Comparison of ENCODE assay signal across 29 mouse cellular contexts in genomic region chr5:38635696-38636095, GRCm38 (mm10). TPM values are rescaled to one million over a fixed set of nuclear protein-coding genes. Genes with fewer than 3 reads are reported as not detected.
DNase-seq lines count a peak whose midpoint lies in the region; ATAC-seq and TF ChIP-seq lines count a peak whose summit lies in the region.
"Had no signal": no experiment of that assay in that cellular context is flagged by ENCODE, and none has a peak within 500 bp of the region (broad histone marks: within the 10 kb centered on the region; RNA-seq: fewer than 3 reads in every experiment).

No protein-coding gene starts in this region.

- H3K79me2 ChIP-seq in liver, adult 2 months (ENCODE audit: control insufficient read depth, insufficient read depth, low read length), result no peaks in the 10 kb centered on the region

- TF ChIP-seq POLR2A in liver, adult 2 months (IDR thresholded peaks at IDR 0.05; ENCODE audit: extremely low read depth, insufficient read depth, low read length), result no peak

- no peak for TF ChIP-seq CTCF in liver, adult 2 months (IDR thresholded peaks at IDR 0.05; ENCODE audit: low read depth, low read length)

- ATAC-seq in cerebellum, adult (ENCODE audit: insufficient number of reproducible peaks, low FRiP score, low TSS enrichment), result peak; percentile 19
- ATAC-seq: forebrain, postnatal 0 days; intestine, embryonic 16.5 days; lung, postnatal 0 days; Patski had no signal

- no peaks in the 10 kb centered on the region for H3K4me1 ChIP-seq in liver, adult 2 months (ENCODE audit: control insufficient read depth, insufficient read depth, low read length)
- H3K4me1 ChIP-seq: forebrain, embryonic 12.5 days; heart, embryonic 10.5 days; hindbrain, embryonic 13.5 days; liver, embryonic 13.5 days; megakaryocyte, embryonic 14.5 days; midbrain, embryonic 12.5 days; neural tube, embryonic 12.5 days had no signal

- H3K36me3 ChIP-seq in liver, adult 2 months (ENCODE audit: control insufficient read depth, insufficient read depth, low read length), result no peaks in the 10 kb centered on the region
- H3K36me3 ChIP-seq: embryonic facial prominence, embryonic 12.5 days; forebrain, embryonic 12.5 days; heart, embryonic 10.5 days; hindbrain, embryonic 13.5 days; liver, embryonic 13.5 days; midbrain, embryonic 12.5 days; neural tube, embryonic 12.5 days had no signal

- H3K27me3 ChIP-seq in liver, adult 2 months (ENCODE audit: control insufficient read depth, insufficient read depth, low read length), result no peaks in the 10 kb centered on the region
- H3K27me3 ChIP-seq: CH12.LX; embryonic facial prominence, embryonic 12.5 days; forebrain, embryonic 12.5 days; hindbrain, embryonic 13.5 days; liver, embryonic 13.5 days; midbrain, embryonic 12.5 days; neural tube, embryonic 12.5 days; Patski had no signal

- no peak for DNase-seq in cerebellum, adult 8-10 months
- DNase-seq in liver, adult 2 months (ENCODE audit: extremely low read depth, low read depth, low spot score), result peak; percentile 48
- no peak for DNase-seq in liver
- DNase-seq in cerebellum, postnatal 14 days, result peak; percentile 38 to 44
- no peak for DNase-seq in c-Kit-positive CD71-positive TER-119-positive erythroid progenitor cells, embryonic 14.5 days (ENCODE audit: low spot score)
- no peak for DNase-seq in right cerebral cortex, postnatal 14 days
- no peak for DNase-seq in gastrocnemius, postnatal 4 days (ENCODE audit: low spot score in 2 of 2)
- DNase-seq: forebrain, postnatal 0 days; heart, postnatal 36 days; kidney, adult 9 months; kidney, postnatal 10 days; liver, embryonic 13.5 days; lung, adult 18-20 months; lung, postnatal 4 days; thymus, postnatal 4 days had no signal

- no peak overlapping the region for H3K4me3 ChIP-seq in liver, adult 2 months (ENCODE audit: insufficient read depth, low read depth, low read length)
- H3K4me3 ChIP-seq: embryonic facial prominence, embryonic 12.5 days; forebrain, embryonic 12.5 days; heart, embryonic 10.5 days; hindbrain, embryonic 13.5 days; liver, embryonic 13.5 days; megakaryocyte, embryonic 14.5 days; midbrain, embryonic 12.5 days; myocyte; neural tube, embryonic 12.5 days had no signal

- H3K9ac ChIP-seq in liver, adult 2 months (ENCODE audit: low read depth, low read length), result no peak overlapping the region
- H3K9ac ChIP-seq: embryonic facial prominence, embryonic 12.5 days; forebrain, embryonic 12.5 days; forebrain, postnatal 0 days; hindbrain, embryonic 13.5 days; liver, embryonic 13.5 days; midbrain, embryonic 12.5 days; neural tube, embryonic 12.5 days had no signal

- WGBS in liver, adult 2 months, result 71% methylated on average over 1 of the region's 1 CpGs

- no peak overlapping the region for H3K27ac ChIP-seq in liver, adult 2 months (replicated peaks; ENCODE audit: insufficient read depth, low read depth, low read length)
- H3K27ac ChIP-seq: embryonic facial prominence, embryonic 12.5 days; forebrain, embryonic 12.5 days; heart, embryonic 10.5 days; hindbrain, embryonic 13.5 days; liver, embryonic 13.5 days; midbrain, embryonic 12.5 days; neural tube, embryonic 12.5 days had no signal

RNA-seq across cellular contexts. Expression of gene Zfp518b, which starts 48.9 kb away (rescaled TPM):
- 0.65 and 1.3 TPM in 2 replicates for total RNA-seq in liver, adult 2 months (2014; rRNA removed)
- polyA plus RNA-seq in liver, adult 2 months (2012; rRNA removed), result 0.46 and 0.51 TPM in 2 replicates
- 10 to 100 TPM in 1 of 2 experiments, 1 to 10 TPM in 1; 8.2 to 10.7 TPM for total RNA-seq in gastrocnemius, postnatal 4 days (2021)
- total RNA-seq: CH12.LX, MEL had no signal

Comparison
In these comparisons a context has a peak if more than half of its experiments do, and no peak if none do; other contexts are left out.
1. DNase-seq: peak in liver, adult 2 months (single experiment) and cerebellum, postnatal 14 days (2 of 2); none in cerebellum, adult 8-10 months (single experiment), liver (single experiment), c-Kit-positive CD71-positive TER-119-positive erythroid progenitor cells, embryonic 14.5 days (single experiment), right cerebral cortex, postnatal 14 days (single experiment) and gastrocnemius, postnatal 4 days (0 of 2).